Mouse (Mus musculus): ENCODE data around the gene Ddit4l. TPM values are rescaled to one million over a fixed set of nuclear protein-coding genes. Genes with fewer than 3 reads are reported as not detected.
A peak's percentile ranks its signal among the peaks of the same experiment; 100 is the strongest.
"Not testable (repeated sequence)": the region's sequence is repeated elsewhere in the genome, so short reads cannot be mapped to it uniquely, and the experiment has no call there.

Ddit4l gene
- polyA plus RNA-seq (2012; rRNA removed), result 1.7 and 5.1 TPM in 2 replicates

DNA sequence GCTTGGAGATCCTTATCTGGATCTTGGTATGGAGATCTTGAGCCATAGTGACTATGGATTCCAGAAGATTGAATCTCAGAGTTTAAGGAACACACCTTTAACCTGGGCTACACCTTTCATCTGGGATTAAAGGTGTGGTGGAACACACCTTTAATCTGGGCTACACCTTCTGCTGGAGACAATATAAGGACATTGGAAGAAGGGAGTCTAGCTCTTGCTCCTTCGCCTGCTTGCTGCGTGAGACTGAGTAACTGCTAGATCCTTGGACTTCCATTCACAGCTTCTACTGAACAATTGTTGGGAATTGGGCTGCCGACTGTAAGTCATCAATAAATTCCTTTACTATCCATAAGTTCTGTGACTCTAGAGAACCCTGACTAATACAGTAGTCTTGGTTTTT, at the start of gene Ddit4l:
TSS of gene Ddit4l (plus strand) at position 301 of the 400 bp plus-strand sequence.
- H3K4me1 ChIP-seq (ENCODE audit: control insufficient read depth, insufficient read depth, low read length); H3K4me3 ChIP-seq (replicated peaks; ENCODE audit: extremely low read depth, low read depth, low read length); DNase-seq: not testable (repeated sequence)
- 93% methylated on average over 3 of the region's 3 CpGs for WGBS

GRCm38 (mm10) chr3:137576146-137576545, 45.3 kb upstream of the Ddit4l start:
- H3K4me3 ChIP-seq (replicated peaks; ENCODE audit: extremely low read depth, low read depth, low read length), result no peak overlapping the region
- no peak for DNase-seq
- H3K4me1 ChIP-seq (ENCODE audit: control insufficient read depth, insufficient read depth, low read length), result no peaks in the 10 kb centered on the region
- 82% methylated on average over 4 of the region's 4 CpGs for WGBS
- TF ChIP-seq CTCF (IDR thresholded peaks at IDR 0.05; ENCODE audit: insufficient read depth, low read length) (no peak), POLR2A (IDR thresholded peaks at IDR 0.05; ENCODE audit: borderline replicate concordance, extremely low read depth, low read depth, low read length) (no peak)

- H3K4me1 ChIP-seq (ENCODE audit: control insufficient read depth, insufficient read depth, low read length), result no peaks in the 10 kb centered on the region; the same call in 1 of the 2 replicates
- no peak for TF ChIP-seq POLR2A (IDR thresholded peaks at IDR 0.05; ENCODE audit: borderline replicate concordance, extremely low read depth, low read depth, low read length)
- no peak for TF ChIP-seq CTCF (IDR thresholded peaks at IDR 0.05; ENCODE audit: insufficient read depth, low read length)
- 49% methylated on average over 5 of the region's 5 CpGs for WGBS
- DNase-seq, result no peak
- no peak overlapping the region for H3K4me3 ChIP-seq (replicated peaks; ENCODE audit: extremely low read depth, low read depth, low read length)
Observed at GRCm38 (mm10) chr3:137586376-137586969, 34.9 kb upstream of the Ddit4l start.

GRCm38 (mm10) chr3:137589811-137590210, 31.6 kb upstream of the Ddit4l start:
- H3K4me1 ChIP-seq (ENCODE audit: control insufficient read depth, insufficient read depth, low read length), result no peaks in the 10 kb centered on the region; the same call in 1 of the 2 replicates
- H3K4me3 ChIP-seq (replicated peaks; ENCODE audit: extremely low read depth, low read depth, low read length), result no peak overlapping the region
- TF ChIP-seq POLR2A (IDR thresholded peaks at IDR 0.05; ENCODE audit: borderline replicate concordance, extremely low read depth, low read depth, low read length) (no peak), CTCF (IDR thresholded peaks at IDR 0.05; ENCODE audit: insufficient read depth, low read length) (no peak)
- no peak for DNase-seq
- WGBS, result 72% methylated on average over 4 of the region's 4 CpGs

- WGBS, result 74% methylated on average over 4 of the region's 4 CpGs
- Histone ChIP-seq H3K4me3 (replicated peaks; ENCODE audit: extremely low read depth, low read depth, low read length) (no peak overlapping the region), H3K4me1 (ENCODE audit: control insufficient read depth, insufficient read depth, low read length) (no peaks in the 10 kb centered on the region)
- no peak for DNase-seq
- TF ChIP-seq POLR2A (IDR thresholded peaks at IDR 0.05; ENCODE audit: borderline replicate concordance, extremely low read depth, low read depth, low read length) (no peak), CTCF (IDR thresholded peaks at IDR 0.05; ENCODE audit: insufficient read depth, low read length) (no peak)
Observed at GRCm38 (mm10) chr3:137594332-137594905, 27.0 kb upstream of the Ddit4l start.

GRCm38 (mm10) chr3:137608918-137609435, 12.4 kb upstream of the Ddit4l start:
- H3K4me3 ChIP-seq (replicated peaks; ENCODE audit: extremely low read depth, low read depth, low read length), result no peak overlapping the region
- no peak for TF ChIP-seq POLR2A (IDR thresholded peaks at IDR 0.05; ENCODE audit: borderline replicate concordance, extremely low read depth, low read depth, low read length)
- no peak for TF ChIP-seq CTCF (IDR thresholded peaks at IDR 0.05; ENCODE audit: insufficient read depth, low read length)
- no peaks in the 10 kb centered on the region for H3K4me1 ChIP-seq (ENCODE audit: control insufficient read depth, insufficient read depth, low read length)
- WGBS, result 49% methylated on average over 1 of the region's 1 CpGs
- no peak for DNase-seq

DNA sequence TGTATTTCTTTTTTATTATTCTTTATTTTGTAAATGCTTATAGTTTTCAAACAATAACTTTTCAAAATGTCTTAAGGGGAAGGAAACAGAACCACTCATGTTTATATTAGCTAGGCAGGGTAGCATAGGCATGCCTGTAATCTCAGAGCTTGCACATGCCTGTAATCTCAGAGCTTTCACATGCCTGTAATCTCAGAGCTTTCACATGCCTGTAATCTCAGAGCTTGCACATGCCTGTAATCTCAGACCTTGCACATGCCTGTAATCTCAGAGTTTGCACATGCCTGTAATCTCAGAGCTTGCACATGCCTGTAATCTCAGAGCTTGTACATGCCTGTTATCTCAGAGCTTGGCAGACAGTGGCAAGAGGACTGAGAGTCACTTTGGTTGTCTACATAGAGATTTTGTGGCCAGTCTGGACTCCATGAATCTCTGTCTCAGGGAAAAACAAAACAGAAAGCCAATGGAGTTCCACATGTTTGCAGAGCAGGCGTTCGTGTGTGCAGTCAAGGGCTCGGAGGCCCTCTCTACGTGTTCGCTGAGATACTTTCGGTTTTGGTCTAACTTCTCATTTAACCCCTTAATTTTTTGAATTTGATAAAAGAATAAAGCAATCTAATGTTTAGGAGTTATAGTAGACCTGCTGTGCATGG, 10.8 kb upstream of the Ddit4l start:
- DNase-seq, result no peak
- no peaks in the 10 kb centered on the region for H3K4me1 ChIP-seq (ENCODE audit: control insufficient read depth, insufficient read depth, low read length)
- peak overlapping the region; percentile 23 for H3K4me3 ChIP-seq (replicated peaks; ENCODE audit: extremely low read depth, low read depth, low read length)
- no peak for TF ChIP-seq POLR2A (IDR thresholded peaks at IDR 0.05; ENCODE audit: borderline replicate concordance, extremely low read depth, low read depth, low read length)
- TF ChIP-seq CTCF (IDR thresholded peaks at IDR 0.05; ENCODE audit: insufficient read depth, low read length), result no peak
- WGBS, result 47% methylated on average over 6 of the region's 6 CpGs

- DNase-seq, result no peak
- H3K4me3 ChIP-seq (replicated peaks; ENCODE audit: extremely low read depth, low read depth, low read length), result peak overlapping the region; percentile 23
- WGBS, result 44% methylated on average over 4 of the region's 4 CpGs
Observed at GRCm38 (mm10) chr3:137611110-137611857, 10.1 kb upstream of the Ddit4l start.

DNA sequence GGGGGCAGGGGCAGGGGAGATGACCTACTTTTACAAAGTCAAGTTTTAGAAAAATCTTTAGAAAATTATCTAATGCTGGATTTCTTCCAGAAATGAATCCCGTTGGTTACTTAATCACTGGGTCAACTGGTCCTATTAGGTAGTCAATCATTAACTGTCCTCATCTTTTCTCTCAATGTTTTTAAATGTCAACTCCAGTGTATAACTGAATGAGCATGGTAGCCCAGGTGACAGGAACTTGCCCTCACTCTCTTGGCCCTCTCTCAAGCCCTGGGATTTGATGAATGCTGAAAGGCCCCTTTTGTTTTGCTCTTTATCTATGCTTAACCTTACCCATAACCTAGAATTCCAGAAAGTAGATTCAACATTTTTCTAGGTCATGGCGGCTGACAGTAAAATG, 9.4 kb upstream of the Ddit4l start:
- WGBS, result 66% methylated on average over 2 of the region's 2 CpGs
- DNase-seq, result no peak
- no peaks in the 10 kb centered on the region for H3K4me1 ChIP-seq (ENCODE audit: control insufficient read depth, insufficient read depth, low read length)
- H3K4me3 ChIP-seq (replicated peaks; ENCODE audit: extremely low read depth, low read depth, low read length), result no peak overlapping the region
- no peak for TF ChIP-seq POLR2A (IDR thresholded peaks at IDR 0.05; ENCODE audit: borderline replicate concordance, extremely low read depth, low read depth, low read length)
- TF ChIP-seq CTCF (IDR thresholded peaks at IDR 0.05; ENCODE audit: insufficient read depth, low read length), result no peak

More at GRCm38 (mm10) chr3:137611110-137611857, 10.1 kb upstream of the Ddit4l start:
- TF ChIP-seq POLR2A (IDR thresholded peaks at IDR 0.05; ENCODE audit: borderline replicate concordance, extremely low read depth, low read depth, low read length), result no peak
- TF ChIP-seq CTCF (IDR thresholded peaks at IDR 0.05; ENCODE audit: insufficient read depth, low read length), result no peak
- H3K4me1 ChIP-seq (ENCODE audit: control insufficient read depth, insufficient read depth, low read length), result no peaks in the 10 kb centered on the region
